Mouse (Mus musculus) gastrocnemius, adult 2 months (tissue): ENCODE results near the gene Gatad1. TPM values are rescaled to one million over a fixed set of nuclear protein-coding genes. Genes with fewer than 3 reads are reported as not detected.
"Not testable (repeated sequence)": the region's sequence is repeated elsewhere in the genome, so short reads cannot be mapped to it uniquely, and the experiment has no call there.

Source experiments
- DNase-seq: peaks from one replicate; pipeline ENCODE4 v3.0.0; 2022
- H3K27ac ChIP-seq: fragments of 200-600 bp; 2 replicates; pipeline ENCODE4 v1.8.1; 2022; ENCODE audit warnings: mild to moderate bottlenecking
- H3K4me3 ChIP-seq: fragments of 200-600 bp; 2 replicates; pipeline ENCODE4 v1.8.1; 2022; ENCODE audit warnings: mild to moderate bottlenecking, moderate library complexity
- CTCF ChIP-seq: fragments of 200-600 bp; IDR thresholded peaks from 2 replicates; pipeline ENCODE4 v1.8.1; 2022; ENCODE audit warnings: antibody characterized with exemption, mild to moderate bottlenecking, moderate library complexity
- intact Hi-C: fragments of 180-260 bp; cut with DNase I; formaldehyde crosslinking; loops from one replicate; pipeline ENCODE4 v1.15.1; 2025
- microRNA-seq: library from miRNA; unstranded; fragments of <30 nt; microRNA quantifications from one replicate; pipeline ENCODE4 v1.2.0, GENCODE M21; 2021
- total RNA-seq, 2 experiments: library from RNA; stranded (reverse); gene quantifications; 2 replicates each; pipeline ENCODE4 v1.2.3; 2021

The Gatad1 gene
- total RNA-seq, 2 experiments from 2014 or later, result 91.4 to 100 TPM

- no peak for TF ChIP-seq CTCF
- no peak overlapping the region for H3K4me3 ChIP-seq
- intact Hi-C loops, result no loop called here
- no peak overlapping the region for H3K27ac ChIP-seq
- no peak for DNase-seq
These were observed 25.3 kb downstream of the Gatad1 start for GRCm38 (mm10) chr5:3631512-3632271.

DNA sequence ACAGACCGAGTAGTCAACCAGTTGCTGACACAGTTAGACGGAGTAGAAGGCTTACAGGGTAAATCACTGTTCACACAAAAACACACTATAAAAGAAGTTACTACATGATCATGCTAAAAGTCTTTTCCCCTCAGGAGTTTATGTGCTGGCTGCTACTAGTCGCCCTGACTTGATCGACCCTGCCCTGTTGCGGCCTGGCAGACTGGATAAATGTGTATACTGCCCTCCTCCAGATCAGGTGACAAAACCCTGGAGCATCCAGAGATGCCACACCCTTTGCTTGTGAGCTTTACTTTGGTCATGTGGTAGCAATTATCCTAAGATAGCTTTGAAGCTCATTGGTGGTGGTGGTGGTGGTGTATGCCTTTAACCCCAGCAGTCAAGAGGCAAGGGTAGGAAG is 26.9 kb downstream of the Gatad1 start:
- intact Hi-C loops, result no loop called here
- Histone ChIP-seq H3K27ac (no peak overlapping the region), H3K4me3 (no peak overlapping the region)
- no peak for TF ChIP-seq CTCF
- no peak for DNase-seq

GRCm38 (mm10) chr5:3620486-3620885 is 36.5 kb downstream of the Gatad1 start:
- intact Hi-C loops, result no loop called here
- TF ChIP-seq CTCF, result no peak
- Histone ChIP-seq H3K4me3 (no peak overlapping the region), H3K27ac (no peak overlapping the region)
- no peak for DNase-seq

DNA sequence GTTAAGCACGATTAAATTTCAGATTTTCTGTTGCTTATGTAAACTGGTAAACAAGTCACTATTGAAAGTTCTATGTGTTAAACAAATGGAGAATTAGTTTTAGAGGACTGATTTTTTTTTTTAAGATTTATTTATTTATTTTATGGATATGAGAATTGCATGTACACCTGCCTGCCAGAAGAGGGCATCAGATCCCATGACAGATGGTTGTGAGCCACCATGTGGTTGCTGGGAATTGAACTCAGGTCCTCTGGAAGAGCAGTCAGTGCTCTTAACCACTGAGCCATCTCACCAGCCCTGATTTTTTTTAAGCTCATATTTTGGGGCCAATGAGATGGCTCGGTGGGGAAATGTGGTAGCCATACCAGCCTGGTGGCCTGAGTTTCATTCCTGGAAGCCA is 45.1 kb downstream of the Gatad1 start:
- peak; percentile 24; the same call in 1 of the 2 replicates for TF ChIP-seq CTCF
- H3K27ac ChIP-seq, intact Hi-C loops, DNase-seq, H3K4me3 ChIP-seq: not testable (repeated sequence)

DNA sequence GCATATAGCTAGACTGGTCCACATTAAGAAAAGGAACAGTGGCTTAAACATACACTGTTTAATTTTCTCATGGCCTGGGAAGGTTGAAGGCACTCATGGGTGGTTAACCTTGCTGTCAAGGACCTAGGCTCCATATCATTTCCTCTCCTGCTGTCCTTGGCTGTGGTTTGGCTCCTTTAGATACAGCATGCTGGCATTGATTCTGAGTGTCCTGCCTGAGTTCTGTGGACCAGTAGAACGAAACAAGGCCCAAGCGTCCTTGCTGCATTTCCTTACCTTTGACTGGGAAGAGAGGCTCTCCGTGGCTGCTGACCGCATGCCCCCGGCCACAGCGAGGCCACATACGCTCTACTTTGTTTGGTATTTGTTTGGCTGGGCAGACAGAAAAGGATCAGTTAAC is 47.7 kb downstream of the Gatad1 start:
- intact Hi-C loops, result no loop called here
- Histone ChIP-seq H3K4me3 (no peak overlapping the region), H3K27ac (no peak overlapping the region)
- no peak for DNase-seq
- TF ChIP-seq CTCF, result no peak

DNA sequence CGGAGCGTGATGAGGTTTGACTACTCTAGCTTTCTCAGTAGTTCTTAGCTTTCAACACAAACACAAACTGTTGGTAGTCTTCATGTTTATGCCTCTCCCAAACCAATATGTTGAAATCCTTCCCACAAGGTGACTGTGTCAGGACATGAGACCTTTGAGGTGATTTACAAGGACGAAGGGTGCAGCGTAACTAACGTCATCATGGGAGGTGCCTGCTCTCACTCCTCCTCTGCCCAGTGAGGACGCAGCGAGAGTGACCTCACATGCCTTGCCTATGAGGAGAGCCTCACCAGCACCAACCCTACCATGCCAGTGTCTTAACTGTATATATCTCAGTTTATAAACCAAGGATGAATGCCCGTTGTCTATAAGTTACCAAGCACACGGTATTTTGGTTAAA is 49.9 kb downstream of the Gatad1 start:
- TF ChIP-seq CTCF, result no peak
- Histone ChIP-seq H3K4me3 (no peak overlapping the region), H3K27ac (no peak overlapping the region)
- intact Hi-C loops, result no loop called here
- DNase-seq, result no peak

DNA sequence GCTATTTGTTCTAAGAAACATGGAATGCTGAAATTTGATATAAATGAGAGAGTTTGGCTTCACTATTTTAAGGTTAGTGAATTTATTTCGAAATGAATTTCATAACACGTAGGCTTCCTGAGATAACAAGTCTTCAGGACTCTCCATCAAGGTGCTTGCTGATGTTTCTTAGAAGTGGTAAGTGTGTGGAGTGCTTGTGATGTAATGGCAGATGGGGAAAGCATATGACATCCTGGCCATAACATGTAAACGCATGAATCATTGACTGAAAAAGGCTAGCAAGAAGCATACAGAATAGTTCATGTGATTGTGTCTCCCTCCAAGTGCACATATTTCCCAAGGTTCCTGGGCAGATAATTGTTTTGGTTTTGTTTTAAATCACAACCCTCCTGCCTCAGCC is 56.2 kb downstream of the Gatad1 start:
- TF ChIP-seq CTCF, result no peak

GRCm38 (mm10) chr5:3600298-3600697 is 56.7 kb downstream of the Gatad1 start:
- intact Hi-C loops, result no loop called here
- no peak for DNase-seq
- Histone ChIP-seq H3K27ac (no peak overlapping the region), H3K4me3 (no peak overlapping the region)
- no peak for TF ChIP-seq CTCF

More for the DNA sequence above, 56.2 kb downstream of the Gatad1 start:
- Histone ChIP-seq H3K4me3 (no peak overlapping the region), H3K27ac (no peak overlapping the region)
- intact Hi-C loops, result no loop called here
- DNase-seq, result no peak

DNA sequence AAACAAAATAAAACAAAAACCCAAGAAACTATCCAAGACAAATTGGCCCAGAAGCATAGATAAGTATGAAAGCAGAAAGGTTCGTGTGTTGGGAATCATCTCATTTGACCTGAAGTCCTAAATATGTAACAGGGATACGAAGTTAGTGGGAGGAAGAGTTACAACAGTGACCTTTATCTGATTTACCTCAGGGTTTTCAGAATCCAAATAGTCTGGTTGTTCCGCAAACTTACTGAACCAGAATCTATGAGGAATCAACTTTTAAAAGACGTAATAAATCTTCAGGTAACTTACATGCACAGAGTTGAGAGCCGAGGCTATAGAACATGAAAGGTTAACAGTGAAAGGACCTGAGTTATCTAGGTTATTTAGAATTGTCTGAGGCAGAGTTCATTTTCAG is 58.2 kb downstream of the Gatad1 start:
- no peak for TF ChIP-seq CTCF
- intact Hi-C loops, result loop anchor here (5.0 kb wide), 1 partner anchor 51 kb away; no protein-coding TSS in a partner anchor
- Histone ChIP-seq H3K4me3 (no peak overlapping the region), H3K27ac (no peak overlapping the region)
- DNase-seq, result no peak

DNA sequence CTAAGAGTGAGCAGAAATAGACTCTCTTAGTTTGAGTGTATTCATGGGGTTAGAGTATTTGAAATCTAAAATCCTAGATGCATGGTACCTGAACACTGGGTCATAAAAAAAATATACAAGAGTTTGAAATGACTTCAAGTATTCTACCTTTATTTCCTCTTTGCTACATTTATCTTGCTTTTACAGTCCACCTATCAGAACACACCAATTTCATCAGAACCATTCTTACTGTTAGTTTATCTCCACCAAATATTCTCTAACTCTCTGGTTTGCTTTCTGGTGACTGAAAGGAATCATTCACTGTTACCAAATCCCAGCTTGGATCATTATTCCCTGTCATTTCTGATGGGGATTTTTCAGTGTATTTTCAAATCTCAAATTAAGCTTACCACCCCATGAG is 59.8 kb downstream of the Gatad1 start:
- no peak overlapping the region for H3K27ac ChIP-seq
- no peak for DNase-seq
- no peak for TF ChIP-seq CTCF
- H3K4me3 ChIP-seq, result peak overlapping the region; percentile 88; the same call in 1 of the 2 replicates
- intact Hi-C loops, result loop anchor here (5.0 kb wide), 1 partner anchor 50 kb away; no protein-coding TSS in a partner anchor

DNA sequence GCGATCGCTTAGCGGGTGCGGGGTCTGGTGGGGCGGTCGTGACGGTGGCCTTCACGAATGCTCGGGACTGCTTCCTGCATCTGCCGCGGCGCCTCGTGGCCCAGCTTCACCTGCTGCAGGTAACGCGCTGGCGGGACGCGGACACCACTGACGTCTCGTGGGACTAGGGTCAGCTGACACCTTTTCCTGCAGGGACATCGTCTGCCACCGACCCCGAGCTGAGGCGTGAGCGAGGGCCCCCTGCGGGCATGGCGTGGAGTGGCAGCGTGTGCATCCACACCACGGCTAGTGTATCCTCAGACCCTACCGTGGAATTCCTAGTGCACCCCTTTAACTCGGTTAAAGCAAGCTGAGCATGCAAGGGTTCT is 60.6 kb downstream of the Gatad1 start, which contains the start of gene Rbm48:
Gene Rbm48 (minus strand): TSS at position 187 of the 368 bp plus-strand sequence.
- peak within 1 kb of the TSS; percentile 94 for H3K27ac ChIP-seq
- intact Hi-C loops, result loop anchor here (5.0 kb wide), 1 partner anchor 49 kb away; no protein-coding TSS in a partner anchor
- H3K4me3 ChIP-seq, result peak within 1 kb of the TSS; percentile 88
- TF ChIP-seq CTCF, result peak; percentile 72
- peak; percentile 89 for DNase-seq

DNA sequence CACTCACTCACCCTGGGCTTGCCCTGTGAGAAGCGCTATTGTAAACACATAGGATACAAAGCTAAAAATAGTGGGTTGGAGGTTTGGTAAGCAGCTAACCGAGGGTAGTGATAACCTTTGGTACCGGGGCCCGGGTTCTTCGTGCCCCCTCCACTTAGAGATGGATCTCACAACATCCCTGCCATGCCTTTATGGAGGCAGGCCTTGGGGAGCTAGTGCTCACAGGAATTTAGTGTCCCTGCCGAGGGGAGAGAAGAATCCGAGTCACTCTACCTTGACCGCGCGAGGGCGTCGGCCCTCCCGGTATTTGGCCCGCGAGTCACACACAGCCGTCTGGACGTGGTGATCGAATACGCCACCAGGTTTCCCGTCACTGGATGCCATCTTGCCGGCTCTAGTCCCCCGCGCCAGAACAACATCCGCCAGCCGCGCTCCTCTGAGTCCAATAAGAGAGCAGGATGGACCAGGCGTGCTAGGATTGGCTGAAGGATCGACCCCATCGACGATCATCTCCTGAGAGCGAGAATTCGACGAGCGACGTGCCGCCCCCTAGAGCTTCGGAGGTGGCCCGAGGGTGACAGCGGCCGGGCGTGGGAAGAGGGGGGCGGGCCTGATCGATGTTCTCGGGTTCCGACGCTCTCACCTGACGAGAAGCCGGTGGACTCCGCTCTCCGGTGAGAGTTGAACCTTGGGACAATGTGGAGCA is 61.1 kb downstream of the Gatad1 start, which contains the start of gene Pex1:
Gene Pex1 (plus strand): TSS at position 374 of the 706 bp plus-strand sequence.
- intact Hi-C loops, result loop anchor here (5.0 kb wide), 1 partner anchor 49 kb away; no protein-coding TSS in a partner anchor
- peak within 1 kb of the TSS; percentile 88 for H3K4me3 ChIP-seq
- peak within 1 kb of the TSS; percentile 94 for H3K27ac ChIP-seq
- TF ChIP-seq CTCF, result peak; percentile 23; the same call in 1 of the 2 replicates
- DNase-seq, result peak; percentile 96

Small RNAs within 50 kb of the gene (microRNA-seq; reads per million reads assigned to microRNA genes)
- gene Gm22926 (not detected), gene Gm26238 (not detected)

Other genes starting within 250 kb of the Gatad1 start
- 10 to 100 TPM; 14.5 to 15.7 TPM for gene Fam133b, start 113.4 kb downstream of the Gatad1 start, total RNA-seq
- 1 to 10 TPM; 5.0 to 6.1 TPM for gene 1700109H08Rik, start 85.6 kb downstream of the Gatad1 start, total RNA-seq
- 1 to 10 TPM; 8.3 to 8.7 TPM for gene Pex1, start 61.1 kb downstream of the Gatad1 start, total RNA-seq
- 1 to 10 TPM; 5.3 to 8.5 TPM for gene Rbm48, start 60.6 kb downstream of the Gatad1 start, total RNA-seq
- gene Tmbim7, start 6.0 kb downstream of the Gatad1 start, total RNA-seq, result not detected
- 10 to 100 TPM; 17.0 to 19.3 TPM for gene Ankib1, start 145.7 kb upstream of the Gatad1 start, total RNA-seq
- gene Krit1, start 146.0 kb upstream of the Gatad1 start, total RNA-seq, result 10 to 100 TPM; 15.4 to 21.3 TPM
- gene Lrrd1, start 188.0 kb upstream of the Gatad1 start, total RNA-seq, result not detected
- gene Mterf1a, start 236.7 kb upstream of the Gatad1 start, total RNA-seq, result 1 to 10 TPM; 1.8 to 1.9 TPM